Mouse (Mus musculus) stomach, postnatal 0 days (tissue): ENCODE measurements around the gene Piwil4. TPM values are rescaled to one million over a fixed set of nuclear protein-coding genes. Genes with fewer than 3 reads are reported as not detected.
A peak's percentile ranks its signal among the peaks of the same experiment; 100 is the strongest.

Experiments
- ATAC-seq: fragments of 200-750 bp; cut with Nextera tagmentation; 2 replicates; pipeline ENCODE4 v1.8.0; 2017; ENCODE audit not compliant: low FRiP score, low TSS enrichment
- DNase-seq: peaks from one replicate; pipeline ENCODE4 v3.0.0-alpha.2; 2016; ENCODE audit warnings: low spot score
- H3K27ac ChIP-seq: fragments of 300-500 bp; sonication (generic); replicated peaks from 2 replicates; pipeline ENCODE4 v1.5.1; 2014; ENCODE audit warnings: mild to moderate bottlenecking, control low read depth
- H3K27me3 ChIP-seq: fragments of 300-500 bp; sonication (generic); 2 replicates; pipeline ENCODE4 v1.6.1; 2014; ENCODE audit warnings: low read length; ENCODE audit not compliant: control insufficient read depth, insufficient read depth
- H3K36me3 ChIP-seq: fragments of 300-500 bp; sonication (generic); 2 replicates; pipeline ENCODE4 v1.6.1; 2014; ENCODE audit warnings: low read length, mixed read lengths; ENCODE audit not compliant: control insufficient read depth, insufficient read depth
- H3K4me1 ChIP-seq: fragments of 300-500 bp; sonication (generic); replicated peaks from 2 replicates; pipeline ENCODE4 v1.6.1; 2014; ENCODE audit warnings: antibody characterized with exemption; ENCODE audit not compliant: control insufficient read depth, insufficient read depth
- H3K4me2 ChIP-seq: fragments of 300-500 bp; sonication (generic); replicated peaks from 2 replicates; pipeline ENCODE4 v1.6.1; 2014; ENCODE audit warnings: low read depth, mild to moderate bottlenecking, control low read depth, moderate library complexity
- H3K4me3 ChIP-seq: fragments of 300-500 bp; sonication (generic); 2 replicates; pipeline ENCODE4 v1.5.1; 2014; ENCODE audit warnings: low read depth, low read length, control low read depth
- H3K9ac ChIP-seq: fragments of 300-500 bp; sonication (generic); 2 replicates; pipeline ENCODE4 v1.6.1; 2014; ENCODE audit warnings: mild to moderate bottlenecking, low read length, control low read depth, mixed read lengths
- H3K9me3 ChIP-seq: fragments of 300-500 bp; sonication (generic); 2 replicates; pipeline ENCODE4 v1.6.1; 2016; ENCODE audit warnings: low read length; ENCODE audit not compliant: control insufficient read depth
- CTCF ChIP-seq: IDR thresholded peaks from 2 replicates; pipeline ENCODE4 v1.5.1; 2016; ENCODE audit warnings: antibody characterized with exemption, low read depth, mild to moderate bottlenecking, moderate library complexity
- EP300 ChIP-seq: optimal IDR thresholded peaks from 2 replicates; pipeline ENCODE3; 2016; ENCODE audit warnings: antibody characterized with exemption
- WGBS: fragments of 180-500 bp; shearing (Covaris S2); extraction: QIAGEN DNeasy Blood & Tissue Kit; methylation state at CpG from one replicate; pipeline ENCODE4 v1.1.7; 2014; 5-methylcytosine and 5-hydroxymethylcytosine counted together
- polyA plus RNA-seq: library from polyadenylated mRNA; unstranded; fragments of >200 nt; fragmentation: Nextera tagmentation; extraction: Ambion mirVana; gene quantifications from 2 replicates; pipeline ENCODE4 v1.2.1, GENCODE M21; 2015

The Piwil4 gene
- polyA plus RNA-seq, 1 experiment from 2014 or later, result 0.53 TPM

DNA sequence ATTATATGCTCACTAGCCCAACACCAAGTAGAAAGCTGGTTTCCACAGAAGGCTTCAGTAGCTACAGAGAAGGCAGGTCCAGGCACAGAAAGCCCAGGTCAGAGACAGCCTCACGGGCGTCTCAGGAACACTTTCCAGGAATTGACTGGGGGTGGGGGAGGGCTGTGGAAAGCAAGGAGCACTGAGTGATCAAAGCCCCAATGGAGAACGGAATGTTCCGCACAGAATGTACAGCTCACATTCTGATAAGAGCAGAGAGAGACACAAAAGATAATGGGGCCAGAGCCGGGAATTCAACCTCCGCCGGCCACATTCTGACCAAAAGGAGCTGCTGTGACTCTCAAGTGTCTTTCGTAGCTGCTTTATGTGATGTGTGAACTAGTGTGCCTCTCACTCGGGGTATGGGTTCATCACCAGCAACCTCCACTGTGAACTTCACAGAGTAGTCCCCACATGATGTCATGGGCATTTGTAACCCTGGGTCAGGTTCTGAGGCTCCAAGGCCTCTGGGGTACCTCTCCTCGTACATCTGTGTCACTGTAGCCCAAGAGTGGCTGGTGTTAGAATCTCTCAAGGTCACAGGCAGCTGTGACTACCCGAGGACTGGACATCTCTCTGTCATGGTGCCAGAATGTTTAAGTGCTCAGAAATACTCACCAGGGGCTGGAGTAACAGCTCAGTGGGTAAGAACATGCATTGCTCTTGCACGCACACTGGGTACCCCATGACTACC, 51.0 kb downstream of the Piwil4 start:
- H3K9ac ChIP-seq, result no peak overlapping the region
- WGBS, result 54% methylated on average over 12 of the region's 12 CpGs
- H3K36me3 ChIP-seq, result no peaks in the 10 kb centered on the region
- no peaks in the 10 kb centered on the region for H3K27me3 ChIP-seq
- TF ChIP-seq CTCF, result no peak
- peak; percentile 79 for TF ChIP-seq EP300
- DNase-seq (peak; percentile 76), ATAC-seq (peak; percentile 90)
- H3K4me2 ChIP-seq, result no peak overlapping the region
- no peaks in the 10 kb centered on the region for H3K4me1 ChIP-seq
- H3K9me3 ChIP-seq, result no peaks in the 10 kb centered on the region
- no peak overlapping the region for H3K27ac ChIP-seq
- no peak overlapping the region for H3K4me3 ChIP-seq

DNA sequence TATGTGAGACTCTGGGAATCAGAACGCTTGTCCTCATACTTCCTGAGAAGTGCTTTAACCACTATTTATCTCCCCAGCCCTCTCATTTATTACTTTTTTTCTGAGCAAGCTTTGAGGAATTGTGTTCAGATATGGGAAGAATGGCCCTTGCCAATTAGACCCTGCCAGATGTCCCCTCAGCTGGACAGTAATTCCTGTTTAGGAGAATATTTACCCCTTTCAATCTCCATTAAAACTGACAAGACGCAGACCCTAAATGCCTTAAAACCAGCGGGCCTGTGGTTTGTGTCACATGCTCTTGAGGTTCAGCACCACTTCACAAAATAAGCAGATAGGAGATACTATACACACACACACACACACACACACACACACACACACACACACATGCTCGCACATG, 56.2 kb downstream of the Piwil4 start:
- Histone ChIP-seq H3K4me3 (no peak overlapping the region), H3K36me3 (no peaks in the 10 kb centered on the region), H3K27me3 (no peaks in the 10 kb centered on the region), H3K4me1 (no peaks in the 10 kb centered on the region), H3K9ac (no peak overlapping the region), H3K4me2 (no peak overlapping the region), H3K27ac (no peak overlapping the region), H3K9me3 (no peaks in the 10 kb centered on the region)
- TF ChIP-seq EP300 (no peak), CTCF (no peak)
- ATAC-seq (no peak), DNase-seq (no peak)
- WGBS, result 71% methylated on average over 4 of the region's 4 CpGs

GRCm38 (mm10) chr9:14682741-14683140, 57.8 kb downstream of the Piwil4 start:
- Histone ChIP-seq H3K4me1 (no peaks in the 10 kb centered on the region), H3K9ac (no peak overlapping the region), H3K27me3 (no peaks in the 10 kb centered on the region), H3K27ac (no peak overlapping the region), H3K4me3 (no peak overlapping the region), H3K4me2 (no peak overlapping the region), H3K36me3 (no peaks in the 10 kb centered on the region), H3K9me3 (no peaks in the 10 kb centered on the region)
- DNase-seq, result no peak
- no peak for ATAC-seq
- TF ChIP-seq EP300 (no peak), CTCF (no peak)

- DNase-seq, result no peak
- H3K27me3 ChIP-seq, result no peaks in the 10 kb centered on the region
- TF ChIP-seq CTCF (no peak), EP300 (no peak)
- no peak overlapping the region for H3K4me2 ChIP-seq
- H3K27ac ChIP-seq, result no peak overlapping the region
- 74% methylated on average over 2 of the region's 2 CpGs for WGBS
- no peak overlapping the region for H3K4me3 ChIP-seq
- H3K36me3 ChIP-seq, result no peaks in the 10 kb centered on the region
- H3K9ac ChIP-seq, result no peak overlapping the region
- H3K9me3 ChIP-seq, result no peaks in the 10 kb centered on the region
- ATAC-seq, result no peak
- H3K4me1 ChIP-seq, result no peaks in the 10 kb centered on the region
These were observed 59.9 kb downstream of the Piwil4 start for GRCm38 (mm10) chr9:14680584-14680983.

DNA sequence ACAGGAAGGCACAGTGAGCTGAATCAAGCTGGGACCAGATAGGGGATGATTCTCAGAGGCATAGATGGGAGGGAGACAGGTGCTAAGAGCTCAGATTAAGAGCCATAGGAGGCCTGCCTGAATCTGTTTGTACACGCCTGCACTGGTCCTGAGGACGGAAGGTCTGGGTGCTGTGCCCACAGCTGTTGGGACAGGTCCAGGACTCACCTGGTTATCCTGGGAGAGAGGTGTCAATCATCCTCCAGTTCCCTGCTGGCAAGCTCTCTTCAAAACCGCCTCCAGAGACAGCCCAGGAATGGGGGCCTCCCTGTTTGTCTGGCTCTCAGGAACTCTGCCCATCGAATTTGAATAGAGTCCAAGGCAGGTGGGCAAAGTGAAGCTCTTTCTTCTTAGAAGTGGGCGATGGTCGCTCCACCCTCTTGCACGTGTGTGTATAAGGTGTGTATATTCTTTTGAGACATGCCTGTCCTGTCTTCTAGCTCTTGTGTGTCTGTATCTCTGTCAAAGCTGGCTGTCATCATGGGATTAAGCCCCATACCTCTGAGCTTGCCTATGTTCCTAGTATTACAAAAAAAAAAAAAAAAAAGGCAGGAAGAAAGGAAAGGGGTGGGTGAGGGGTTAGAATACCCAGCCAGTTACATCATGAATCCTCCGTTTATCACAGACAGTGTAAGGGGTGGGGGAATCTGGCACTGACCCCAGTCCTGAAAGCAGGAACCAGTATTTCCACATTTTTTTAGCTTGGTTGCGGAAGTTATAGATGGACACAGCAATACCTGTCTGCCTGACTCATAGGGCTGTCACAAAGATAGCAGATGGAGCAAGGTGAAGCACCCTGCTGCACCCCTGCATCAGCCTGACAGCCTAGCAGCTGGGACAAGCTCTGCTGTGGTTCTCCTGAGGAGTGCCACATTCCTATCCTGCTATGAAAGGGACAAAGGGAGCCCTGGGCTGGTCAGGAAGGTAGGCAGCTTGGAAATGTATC, 64.5 kb downstream of the Piwil4 start:
- WGBS, result 39% methylated on average over 9 of the region's 9 CpGs
- peak overlapping the region; percentile 58; the same call in 1 of the 2 replicates for H3K27ac ChIP-seq

DNA sequence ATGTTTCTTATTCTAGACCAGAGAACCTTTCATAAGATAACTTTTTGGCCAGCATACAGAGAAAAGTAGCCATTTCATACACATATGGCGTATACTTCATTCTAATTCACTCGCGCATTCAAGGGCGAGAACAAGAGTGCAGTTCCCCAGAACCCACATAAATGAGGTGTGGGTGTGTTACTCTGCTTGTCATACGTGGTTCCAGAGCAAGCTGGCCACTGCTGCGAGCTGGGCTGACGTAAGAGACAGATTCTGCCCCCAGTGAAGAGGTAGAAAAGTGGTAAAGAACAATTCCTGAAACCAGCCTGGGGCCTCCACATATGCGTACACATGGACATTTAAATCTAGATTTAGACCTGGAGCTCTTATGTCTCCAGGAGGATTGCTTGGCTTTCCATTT, 66.0 kb downstream of the Piwil4 start:
- H3K27ac ChIP-seq, result 0 out of 2 replicates have a peak overlapping the region, but pooled peaks have one; percentile 35
- H3K4me3 ChIP-seq, result no peak overlapping the region
- no peaks in the 10 kb centered on the region for H3K36me3 ChIP-seq
- TF ChIP-seq CTCF (no peak), EP300 (no peak)
- H3K4me2 ChIP-seq, result no peak overlapping the region
- H3K9ac ChIP-seq, result no peak overlapping the region
- ATAC-seq (no peak), DNase-seq (no peak)
- no peaks in the 10 kb centered on the region for H3K4me1 ChIP-seq
- no peaks in the 10 kb centered on the region for H3K27me3 ChIP-seq
- no peaks in the 10 kb centered on the region for H3K9me3 ChIP-seq
- WGBS, result 93% methylated on average over 8 of the region's 8 CpGs

More for the DNA sequence above, 64.5 kb downstream of the Piwil4 start:
- ATAC-seq (peak; percentile 92), DNase-seq (peak; percentile 57)
- Histone ChIP-seq H3K4me3 (no peak overlapping the region), H3K9me3 (no peaks in the 10 kb centered on the region), H3K4me1 (no peaks in the 10 kb centered on the region), H3K4me2 (no peak overlapping the region), H3K36me3 (no peaks in the 10 kb centered on the region), H3K27me3 (no peaks in the 10 kb centered on the region), H3K9ac (no peak overlapping the region)
- TF ChIP-seq CTCF (no peak), EP300 (peak; percentile 82)
